Mouse (Mus musculus): ENCODE data around the gene 4930402F06Rik. TPM values are rescaled to one million over a fixed set of nuclear protein-coding genes. Genes with fewer than 3 reads are reported as not detected.

Gene 4930402F06Rik
- polyA plus RNA-seq, 1 experiment = not detected

GRCm38 (mm10) chr2:35442079-35442478, 45.1 kb upstream of the 4930402F06Rik start:
- Histone ChIP-seq H3K4me1 (ENCODE audit: control insufficient read depth, insufficient read depth, low read length) (peaks cover 3% of the 10 kb centered on the region), H3K36me3 (ENCODE audit: control insufficient read depth, insufficient read depth, low read length, poor library complexity, severe bottlenecking) (no peaks in the 10 kb centered on the region), H3K9me3 (replicated peaks; ENCODE audit: control insufficient read depth, insufficient read depth, low read length, poor library complexity, severe bottlenecking) (no peaks in the 10 kb centered on the region), H3K27me3 (ENCODE audit: control insufficient read depth, insufficient read depth, low read length, poor library complexity, severe bottlenecking) (no peaks in the 10 kb centered on the region), H3K4me3 (ENCODE audit: low read depth, low read length) (no peak overlapping the region), H3K9ac (ENCODE audit: low read depth, poor library complexity, severe bottlenecking) (no peak overlapping the region), H3K27ac (ENCODE audit: insufficient read depth, low read length) (no peak overlapping the region)
- TF ChIP-seq POLR2A (IDR thresholded peaks at IDR 0.05; ENCODE audit: insufficient read depth, low read length) (no peak), EP300 (IDR thresholded peaks at IDR 0.05; ENCODE audit: insufficient read depth, low read depth, low read length) (no peak), CTCF (IDR thresholded peaks at IDR 0.05; ENCODE audit: low read depth, low read length) (no peak)

GRCm38 (mm10) chr2:35441419-35441818, 44.4 kb upstream of the 4930402F06Rik start:
- Histone ChIP-seq H3K27me3 (ENCODE audit: control insufficient read depth, insufficient read depth, low read length, poor library complexity, severe bottlenecking) (no peaks in the 10 kb centered on the region), H3K4me1 (ENCODE audit: control insufficient read depth, insufficient read depth, low read length) (peaks cover 3% of the 10 kb centered on the region)

DNA sequence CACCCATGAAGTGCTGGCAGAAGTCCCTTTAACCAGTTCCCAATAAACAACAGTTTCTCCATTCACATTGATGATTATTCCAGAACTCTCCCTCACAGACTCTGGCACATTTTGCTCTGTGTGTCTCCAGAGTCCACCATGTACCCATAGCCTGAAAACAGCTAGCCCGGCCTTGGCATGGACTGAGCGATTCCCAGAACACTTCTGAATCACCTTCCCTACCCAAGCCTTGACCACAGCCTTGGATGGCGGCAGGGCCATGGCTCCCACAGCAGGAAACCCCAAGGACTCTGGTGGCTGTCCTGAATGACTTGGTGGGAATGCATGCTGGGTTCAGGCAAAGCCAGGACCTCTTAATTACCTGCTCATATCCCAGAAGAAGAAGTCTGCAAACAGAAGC, 43.5 kb upstream of the 4930402F06Rik start:
- H3K36me3 ChIP-seq (ENCODE audit: control insufficient read depth, insufficient read depth, low read length, poor library complexity, severe bottlenecking) = no peaks in the 10 kb centered on the region
- no peak overlapping the region for H3K4me3 ChIP-seq (ENCODE audit: low read depth, low read length)
- no peaks in the 10 kb centered on the region for H3K9me3 ChIP-seq (replicated peaks; ENCODE audit: control insufficient read depth, insufficient read depth, low read length, poor library complexity, severe bottlenecking)
- no peak overlapping the region for H3K9ac ChIP-seq (ENCODE audit: low read depth, poor library complexity, severe bottlenecking)
- H3K4me1 ChIP-seq (ENCODE audit: control insufficient read depth, insufficient read depth, low read length) = peaks cover under 1% of the 10 kb centered on the region
- TF ChIP-seq EP300 (IDR thresholded peaks at IDR 0.05; ENCODE audit: insufficient read depth, low read depth, low read length) (no peak), CTCF (IDR thresholded peaks at IDR 0.05; ENCODE audit: low read depth, low read length) (no peak), POLR2A (IDR thresholded peaks at IDR 0.05; ENCODE audit: insufficient read depth, low read length) (no peak)
- no peak overlapping the region for H3K27ac ChIP-seq (ENCODE audit: insufficient read depth, low read length)
- no peaks in the 10 kb centered on the region for H3K27me3 ChIP-seq (ENCODE audit: control insufficient read depth, insufficient read depth, low read length, poor library complexity, severe bottlenecking)

More at GRCm38 (mm10) chr2:35441419-35441818, 44.4 kb upstream of the 4930402F06Rik start:
- H3K9ac ChIP-seq (ENCODE audit: low read depth, poor library complexity, severe bottlenecking) = no peak overlapping the region
- no peak overlapping the region for H3K27ac ChIP-seq (ENCODE audit: insufficient read depth, low read length)
- no peak overlapping the region for H3K4me3 ChIP-seq (ENCODE audit: low read depth, low read length)
- no peaks in the 10 kb centered on the region for H3K9me3 ChIP-seq (replicated peaks; ENCODE audit: control insufficient read depth, insufficient read depth, low read length, poor library complexity, severe bottlenecking)
- TF ChIP-seq EP300 (IDR thresholded peaks at IDR 0.05; ENCODE audit: insufficient read depth, low read depth, low read length) (no peak), POLR2A (IDR thresholded peaks at IDR 0.05; ENCODE audit: insufficient read depth, low read length) (no peak), CTCF (IDR thresholded peaks at IDR 0.05; ENCODE audit: low read depth, low read length) (no peak)
- no peaks in the 10 kb centered on the region for H3K36me3 ChIP-seq (ENCODE audit: control insufficient read depth, insufficient read depth, low read length, poor library complexity, severe bottlenecking)

GRCm38 (mm10) chr2:35437796-35438195, 40.8 kb upstream of the 4930402F06Rik start:
- TF ChIP-seq EP300 (IDR thresholded peaks at IDR 0.05; ENCODE audit: insufficient read depth, low read depth, low read length) (no peak), POLR2A (IDR thresholded peaks at IDR 0.05; ENCODE audit: insufficient read depth, low read length) (no peak), CTCF (IDR thresholded peaks at IDR 0.05; ENCODE audit: low read depth, low read length) (no peak)
- no peaks in the 10 kb centered on the region for H3K27me3 ChIP-seq (ENCODE audit: control insufficient read depth, insufficient read depth, low read length, poor library complexity, severe bottlenecking)

GRCm38 (mm10) chr2:35434576-35435123, 37.7 kb upstream of the 4930402F06Rik start:
- Histone ChIP-seq H3K27ac (ENCODE audit: insufficient read depth, low read length) (no peak overlapping the region), H3K27me3 (ENCODE audit: control insufficient read depth, insufficient read depth, low read length, poor library complexity, severe bottlenecking) (no peaks in the 10 kb centered on the region), H3K4me3 (ENCODE audit: low read depth, low read length) (no peak overlapping the region), H3K4me1 (ENCODE audit: control insufficient read depth, insufficient read depth, low read length) (no peaks in the 10 kb centered on the region), H3K9me3 (replicated peaks; ENCODE audit: control insufficient read depth, insufficient read depth, low read length, poor library complexity, severe bottlenecking) (no peaks in the 10 kb centered on the region), H3K9ac (ENCODE audit: low read depth, poor library complexity, severe bottlenecking) (no peak overlapping the region), H3K36me3 (ENCODE audit: control insufficient read depth, insufficient read depth, low read length, poor library complexity, severe bottlenecking) (no peaks in the 10 kb centered on the region)
- no peak for TF ChIP-seq EP300 (IDR thresholded peaks at IDR 0.05; ENCODE audit: insufficient read depth, low read depth, low read length)
- no peak for TF ChIP-seq POLR2A (IDR thresholded peaks at IDR 0.05; ENCODE audit: insufficient read depth, low read length)
- TF ChIP-seq CTCF (IDR thresholded peaks at IDR 0.05; ENCODE audit: low read depth, low read length) = no peak

More at GRCm38 (mm10) chr2:35437796-35438195, 40.8 kb upstream of the 4930402F06Rik start:
- Histone ChIP-seq H3K27ac (ENCODE audit: insufficient read depth, low read length) (no peak overlapping the region), H3K4me1 (ENCODE audit: control insufficient read depth, insufficient read depth, low read length) (no peaks in the 10 kb centered on the region), H3K4me3 (ENCODE audit: low read depth, low read length) (no peak overlapping the region), H3K9ac (ENCODE audit: low read depth, poor library complexity, severe bottlenecking) (no peak overlapping the region), H3K9me3 (replicated peaks; ENCODE audit: control insufficient read depth, insufficient read depth, low read length, poor library complexity, severe bottlenecking) (no peaks in the 10 kb centered on the region), H3K36me3 (ENCODE audit: control insufficient read depth, insufficient read depth, low read length, poor library complexity, severe bottlenecking) (no peaks in the 10 kb centered on the region)

- Histone ChIP-seq H3K36me3 (ENCODE audit: control insufficient read depth, insufficient read depth, low read length, poor library complexity, severe bottlenecking) (no peaks in the 10 kb centered on the region), H3K4me1 (ENCODE audit: control insufficient read depth, insufficient read depth, low read length) (no peaks in the 10 kb centered on the region), H3K9me3 (replicated peaks; ENCODE audit: control insufficient read depth, insufficient read depth, low read length, poor library complexity, severe bottlenecking) (no peaks in the 10 kb centered on the region), H3K9ac (ENCODE audit: low read depth, poor library complexity, severe bottlenecking) (no peak overlapping the region), H3K4me3 (ENCODE audit: low read depth, low read length) (no peak overlapping the region), H3K27me3 (ENCODE audit: control insufficient read depth, insufficient read depth, low read length, poor library complexity, severe bottlenecking) (no peaks in the 10 kb centered on the region), H3K27ac (ENCODE audit: insufficient read depth, low read length) (no peak overlapping the region)
- TF ChIP-seq EP300 (IDR thresholded peaks at IDR 0.05; ENCODE audit: insufficient read depth, low read depth, low read length) = no peak
- TF ChIP-seq CTCF (IDR thresholded peaks at IDR 0.05; ENCODE audit: low read depth, low read length) = no peak
- no peak for TF ChIP-seq POLR2A (IDR thresholded peaks at IDR 0.05; ENCODE audit: insufficient read depth, low read length)
Measured at GRCm38 (mm10) chr2:35433428-35433827, 36.5 kb upstream of the 4930402F06Rik start.

All from ES-Bruce4 (cell line).